Mouse (Mus musculus) neural tube, postnatal 0 days (tissue): ENCODE data around the gene Sec62. TPM values are rescaled to one million over a fixed set of nuclear protein-coding genes. Genes with fewer than 3 reads are reported as not detected.

ENCODE experiments used
- polyA plus RNA-seq: library from polyadenylated mRNA; unstranded; fragments of >200 nt; fragmentation: Nextera tagmentation; extraction: Ambion mirVana; gene quantifications from 2 replicates; pipeline ENCODE4 v1.2.1, GENCODE M21; 2015

Gene Sec62
- 120 and 147 TPM in 2 replicates for polyA plus RNA-seq

GRCm38 (mm10) chr3:30792737-30793402 is at the start of gene Sec62:
Sec62 (plus strand) TSS chr3:30792875.

GRCm38 (mm10) chr3:30746006-30746405 is 46.7 kb upstream of the Sec62 start, which contains the start of gene Samd7:
Samd7 (plus strand) TSS chr3:30746293.

GRCm38 (mm10) chr3:30855604-30856458 is 63.2 kb downstream of the Sec62 start, which contains the start of gene Gpr160:
Gpr160 (plus strand) TSS chr3:30855950.

Other genes with a start within 250 kb of the Sec62 start
- 2.1 and 3.3 TPM in 2 replicates for gene Mecom, start 244.9 kb upstream of the Sec62 start, polyA plus RNA-seq
- gene Actrt3, start 192.9 kb upstream of the Sec62 start, polyA plus RNA-seq = 1.2 and 1.5 TPM in 2 replicates
- 16.8 and 17.8 TPM in 2 replicates for gene Mynn, start 190.8 kb upstream of the Sec62 start, polyA plus RNA-seq
- gene Lrriq4, start 148.4 kb upstream of the Sec62 start, polyA plus RNA-seq = 0.20 TPM in 1 of 2 replicates, not detected in the other
- gene Lrrc34, start 145.0 kb upstream of the Sec62 start, polyA plus RNA-seq = 0.95 and 1.0 TPM in 2 replicates
- not detected in 2 replicates for gene Lrrc31, start 93.0 kb upstream of the Sec62 start, polyA plus RNA-seq
- 0.05 TPM in 1 of 2 replicates, not detected in the other for gene Samd7, start 46.6 kb upstream of the Sec62 start, polyA plus RNA-seq
- gene Gpr160, start 63.1 kb downstream of the Sec62 start, polyA plus RNA-seq = 2.3 and 2.6 TPM in 2 replicates
- gene Phc3, start 176.5 kb downstream of the Sec62 start, polyA plus RNA-seq = 7.9 and 9.3 TPM in 2 replicates
- gene Prkci, start 202.9 kb downstream of the Sec62 start, polyA plus RNA-seq = 23.0 TPM in 2 replicates